Mouse (Mus musculus) lung, postnatal 0 days (tissue): ENCODE data around the gene Pkig.

Experiments
- CTCF ChIP-seq: IDR thresholded peaks from 2 replicates; pipeline ENCODE4 v1.5.1; 2016; ENCODE audit warnings: antibody characterized with exemption, mild to moderate bottlenecking
- EP300 ChIP-seq: IDR thresholded peaks from 2 replicates; pipeline ENCODE4 v1.6.1; 2016; ENCODE audit warnings: antibody characterized with exemption, mild to moderate bottlenecking, control low read depth

DNA sequence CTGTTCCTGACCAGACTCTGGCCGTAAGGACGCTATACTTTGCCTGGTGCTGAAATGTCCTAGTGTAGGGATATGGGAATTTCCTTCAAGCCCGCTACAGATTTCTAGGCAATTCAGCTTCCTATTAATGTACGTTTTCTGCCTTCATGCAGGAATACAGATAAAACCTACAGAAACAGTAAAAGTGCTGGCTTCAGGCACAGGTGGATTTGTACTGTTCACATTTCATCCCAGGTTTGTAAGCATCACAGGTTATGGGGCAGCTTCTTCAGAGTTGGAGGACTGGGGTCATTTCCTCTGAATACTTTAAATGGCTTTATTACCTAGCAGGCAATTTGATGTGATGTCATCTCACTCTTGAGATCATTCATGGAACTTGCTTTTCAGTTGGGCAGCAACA is 40.3 kb upstream of the Pkig start:
- TF ChIP-seq CTCF (no peak), EP300 (no peak)
